Mouse (Mus musculus) spleen, postnatal 4 days (tissue): ENCODE measurements at regions not wholly inside any gene's neighbourhood (a gene's known extent, or its start where the extent isn't known, plus 50 kb on each side); places are given as distances from the start of the nearest gene placed in this dataset.
"Not testable (repeated sequence)": the region's sequence is repeated elsewhere in the genome, so short reads cannot be mapped to it uniquely, and the experiment has no call there.

Experiments
- DNase-seq, 2 experiments: peaks; one replicate each; pipeline ENCODE4 v3.0.0; 2022; ENCODE audit warnings: low spot score in 2 of 2

- no peak for DNase-seq
Observed at GRCm38 (mm10) chr1:14109190-14109482, 1984.0 kb downstream of the 4930444P10Rik start.

- DNase-seq = no peak
Observed at GRCm38 (mm10) chr1:14108450-14109189, 1984.5 kb downstream of the 4930444P10Rik start.

- DNase-seq = not testable (repeated sequence)
Observed at GRCm38 (mm10) chr1:14105521-14105920, 1987.6 kb downstream of the 4930444P10Rik start.

- DNase-seq = no peak
Observed at GRCm38 (mm10) chr1:14104529-14104928, 1988.6 kb downstream of the 4930444P10Rik start.

- no peak for DNase-seq
Observed at GRCm38 (mm10) chr1:14099031-14099430, 1994.1 kb downstream of the 4930444P10Rik start.

GRCm38 (mm10) chr1:14097567-14098228, 1995.4 kb downstream of the 4930444P10Rik start:
- no peak for DNase-seq

- no peak for DNase-seq
Observed at GRCm38 (mm10) chr1:14064856-14065255, 2028.3 kb downstream of the 4930444P10Rik start.

GRCm38 (mm10) chr1:14036163-14036562, 2057.0 kb downstream of the 4930444P10Rik start:
- no peak for DNase-seq

- DNase-seq = no peak
Observed at GRCm38 (mm10) chr1:14011484-14011883, 2081.6 kb downstream of the 4930444P10Rik start.

GRCm38 (mm10) chr1:14010789-14011188, 2082.3 kb downstream of the 4930444P10Rik start:
- DNase-seq = no peak

GRCm38 (mm10) chr1:14002550-14002949, 2090.6 kb downstream of the 4930444P10Rik start:
- DNase-seq = no peak

GRCm38 (mm10) chr1:14001431-14001830, 2091.7 kb downstream of the 4930444P10Rik start:
- no peak for DNase-seq

- DNase-seq = no peak
Observed at GRCm38 (mm10) chr1:14000605-14001395, 2092.3 kb downstream of the 4930444P10Rik start.

- no peak for DNase-seq
Observed at GRCm38 (mm10) chr1:13998178-13998708, 2094.9 kb downstream of the 4930444P10Rik start.

- no peak for DNase-seq
Observed at GRCm38 (mm10) chr1:13993825-13994509, 2099.2 kb downstream of the 4930444P10Rik start.

- no peak for DNase-seq
Observed at GRCm38 (mm10) chr1:13992978-13993377, 2100.1 kb downstream of the 4930444P10Rik start.

GRCm38 (mm10) chr1:13989360-13989759, 2103.8 kb downstream of the 4930444P10Rik start:
- DNase-seq = no peak

- DNase-seq = no peak
Observed at GRCm38 (mm10) chr1:13984833-13985232, 2108.3 kb downstream of the 4930444P10Rik start.

- no peak for DNase-seq
Observed at GRCm38 (mm10) chr1:13980273-13980672, 2112.9 kb downstream of the 4930444P10Rik start.

- DNase-seq = no peak
Observed at GRCm38 (mm10) chr1:13978640-13979039, 2114.5 kb downstream of the 4930444P10Rik start.

GRCm38 (mm10) chr1:13977207-13977606, 2115.9 kb downstream of the 4930444P10Rik start:
- no peak for DNase-seq

- DNase-seq = no peak
Observed at GRCm38 (mm10) chr1:13949241-13949640, 2143.9 kb downstream of the 4930444P10Rik start.
